18 mouse cellular contexts compared by ENCODE assay signal in genomic region chr10:94561351-94561750, GRCm38 (mm10).
A peak's percentile ranks its signal among the peaks of the same experiment; 100 is the strongest.
DNase-seq lines count a peak whose midpoint lies in the region; ATAC-seq and TF ChIP-seq lines count a peak whose summit lies in the region.
"Had no signal": no experiment of that assay in that cellular context is flagged by ENCODE, and none has a peak within 500 bp of the region (broad histone marks: within the 10 kb centered on the region; RNA-seq: fewer than 3 reads in every experiment).

No protein-coding gene starts in this region.

- WGBS in heart, embryonic 10.5 days = 29% methylated on average over 7 of the region's 7 CpGs
- WGBS in heart, embryonic 16.5 days = 35% methylated on average over 7 of the region's 7 CpGs

- 0 out of 2 replicates have a peak, but pooled peaks have one; percentile 30 for ATAC-seq in heart, embryonic 16.5 days (replicated peaks; ENCODE audit: extremely low read depth, insufficient read depth, low FRiP score)
- ATAC-seq: activated CD4-positive, CD25-positive, alpha-beta regulatory T cell, adult 4 months; forebrain, embryonic 15.5 days; midbrain, embryonic 13.5 days had no signal

- H3K4me2 ChIP-seq in heart, embryonic 16.5 days (ENCODE audit: low read depth, low read length) = peak overlapping the region; percentile 20; the same call in 1 of the 2 replicates
- peak overlapping the region; percentile 52 for H3K4me2 ChIP-seq in myocyte (ENCODE audit: low read depth)
- H3K4me2 ChIP-seq: forebrain, embryonic 15.5 days; hindbrain, embryonic 12.5 days; lung, embryonic 15.5 days; midbrain, embryonic 13.5 days; stomach, embryonic 15.5 days had no signal

- peaks cover 3% of the 10 kb centered on the region for H3K79me2 ChIP-seq in myocyte (ENCODE audit: control insufficient read depth, insufficient read depth)

- H3K9me3 ChIP-seq in heart, embryonic 10.5 days = no peaks in the 10 kb centered on the region
- no peaks in the 10 kb centered on the region for H3K9me3 ChIP-seq in heart, embryonic 16.5 days (replicated peaks; ENCODE audit: control insufficient read depth, low read length)
- H3K9me3 ChIP-seq: forebrain, embryonic 15.5 days; hindbrain, embryonic 12.5 days; lung, embryonic 15.5 days; midbrain, embryonic 13.5 days; stomach, embryonic 15.5 days had no signal

- peaks cover 51% of the 10 kb centered on the region for H3K4me1 ChIP-seq in heart, embryonic 10.5 days
- peaks cover 24% of the 10 kb centered on the region for H3K4me1 ChIP-seq in heart, embryonic 16.5 days (ENCODE audit: control insufficient read depth, insufficient read depth, low read length)
- H3K4me1 ChIP-seq: forebrain, embryonic 15.5 days; stomach, embryonic 15.5 days had no signal

- no peak overlapping the region for H3K4me3 ChIP-seq in heart, embryonic 10.5 days
- H3K4me3 ChIP-seq in heart, embryonic 16.5 days (ENCODE audit: low read length) = no peak overlapping the region
- H3K4me3 ChIP-seq in myocyte = no peak overlapping the region
- H3K4me3 ChIP-seq: forebrain, embryonic 15.5 days; hindbrain, embryonic 12.5 days; lung, embryonic 15.5 days; midbrain, embryonic 13.5 days; stomach, embryonic 15.5 days had no signal

- H3K36me3 ChIP-seq in heart, embryonic 10.5 days = no peaks in the 10 kb centered on the region
- no peaks in the 10 kb centered on the region for H3K36me3 ChIP-seq in heart, embryonic 16.5 days (ENCODE audit: control insufficient read depth, insufficient read depth)
- no peaks in the 10 kb centered on the region for H3K36me3 ChIP-seq in myocyte (ENCODE audit: control insufficient read depth, insufficient read depth)
- H3K36me3 ChIP-seq: forebrain, embryonic 15.5 days; hindbrain, embryonic 12.5 days; lung, embryonic 15.5 days; midbrain, embryonic 13.5 days; stomach, embryonic 15.5 days had no signal

- H3K9ac ChIP-seq in heart, embryonic 16.5 days (ENCODE audit: low read length) = no peak overlapping the region
- H3K9ac ChIP-seq: forebrain, embryonic 15.5 days; hindbrain, embryonic 12.5 days; lung, embryonic 15.5 days; midbrain, embryonic 13.5 days; stomach, embryonic 15.5 days had no signal

- no peak overlapping the region for H3ac ChIP-seq in myocyte (ENCODE audit: control insufficient read depth, insufficient read length)

- peak overlapping the region; percentile 67; the same call in 1 of the 2 replicates for H3K27ac ChIP-seq in heart, embryonic 10.5 days
- H3K27ac ChIP-seq in heart, embryonic 16.5 days (ENCODE audit: low read length) = no peak overlapping the region
- H3K27ac ChIP-seq: forebrain, embryonic 15.5 days; hindbrain, embryonic 12.5 days; lung, embryonic 15.5 days; midbrain, embryonic 13.5 days; stomach, embryonic 15.5 days had no signal

- DNase-seq in heart, embryonic 10.5 days (ENCODE audit: low spot score) = no peak
- DNase-seq in heart, adult 8-10 months (ENCODE audit: low spot score) = no peak
- DNase-seq in ZHBTc4 (ENCODE audit: low read depth, low spot score) = peak; percentile 43
- DNase-seq in layer of hippocampus, adult 8-10 months (ENCODE audit: low spot score in 2 of 2) = no peak
- DNase-seq in T-cell, adult 2 months (ENCODE audit: low spot score) = no peak
- DNase-seq: cerebellum, adult 18-20 months; gastrocnemius, postnatal 10 days; kidney, adult 2 months; kidney, postnatal 4 days; thymus, postnatal 4 days had no signal

- H3K27me3 ChIP-seq in heart, embryonic 10.5 days (ENCODE audit: insufficient read depth, poor library complexity, severe bottlenecking) = no peaks in the 10 kb centered on the region
- H3K27me3 ChIP-seq in heart, embryonic 16.5 days (ENCODE audit: control insufficient read depth, insufficient read depth, low read length) = no peaks in the 10 kb centered on the region
- no peaks in the 10 kb centered on the region for H3K27me3 ChIP-seq in myocyte (ENCODE audit: control insufficient read depth, insufficient read depth, insufficient read length)
- H3K27me3 ChIP-seq: forebrain, embryonic 15.5 days; hindbrain, embryonic 12.5 days; lung, embryonic 15.5 days; midbrain, embryonic 13.5 days; stomach, embryonic 15.5 days had no signal

- TF ChIP-seq POLR2A in myocyte (IDR thresholded peaks at IDR 0.05; ENCODE audit: insufficient read length, low read depth) = no peak

TF ChIP-seq in myocyte, 11 proteins besides CTCF, POLR2A, EP300 and RAD21:
- TF ChIP-seq POLR2AphosphoS2 (IDR thresholded peaks at IDR 0.05; ENCODE audit: insufficient read length, low read depth) (no peak), USF1 (IDR thresholded peaks at IDR 0.05; ENCODE audit: low read depth) (no peak), CEBPB (IDR thresholded peaks at IDR 0.05; ENCODE audit: insufficient read depth, poor library complexity, severe bottlenecking) (no peak), MYOD1 (IDR thresholded peaks at IDR 0.05; ENCODE audit: control insufficient read depth in 1 of 3, insufficient read length in 2 of 3, low read depth in 2 of 3) (peak in 1 of 3 experiments; percentile 14), MYOG (IDR thresholded peaks at IDR 0.05; ENCODE audit: control insufficient read depth in 1 of 3, insufficient read depth in 1 of 3, insufficient read length in 2 of 3, low read depth in 2 of 3) (no peak), REST (IDR thresholded peaks at IDR 0.05; ENCODE audit: insufficient read depth, insufficient read length) (no peak), TCF12 (IDR thresholded peaks at IDR 0.05; ENCODE audit: insufficient read depth, poor library complexity, severe bottlenecking) (peak; percentile 46), MAX (IDR thresholded peaks at IDR 0.05; ENCODE audit: low read depth) (no peak)
TF ChIP-seq in myocyte: peak in this region for 2.
